Mouse (Mus musculus) lung, postnatal 25 days (tissue): Measurements from ENCODE around the gene Phf24.
A peak's percentile ranks its signal among the peaks of the same experiment; 100 is the strongest.

Experiments
- DNase-seq: peaks from one replicate; pipeline ENCODE4 v3.0.0; 2022; ENCODE audit warnings: low spot score

Gene Phf24

GRCm38 (mm10) chr4:42913391-42913790 lies 3.1 kb upstream of the Phf24 start:
- DNase-seq, result no peak

DNA sequence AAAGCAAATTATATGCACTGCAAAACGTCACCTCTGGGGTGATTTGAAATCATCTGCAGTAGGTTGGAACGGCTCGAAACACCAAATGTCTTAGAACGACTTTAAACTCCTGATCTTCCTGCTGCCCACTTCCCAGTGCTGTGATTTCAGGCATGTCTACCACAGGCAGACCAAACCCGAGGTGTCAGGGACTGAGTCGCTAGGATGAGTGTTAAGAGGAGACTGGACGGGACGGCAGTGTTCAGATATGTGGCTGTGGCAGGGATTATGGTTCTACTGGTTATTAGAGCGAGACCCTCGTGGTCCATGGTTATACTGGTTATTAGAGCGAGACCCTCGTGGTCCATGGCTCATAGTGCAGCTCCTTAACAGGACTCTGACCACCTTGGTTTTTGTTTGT lies 1.1 kb upstream of the Phf24 start:
- DNase-seq, result no peak

DNA sequence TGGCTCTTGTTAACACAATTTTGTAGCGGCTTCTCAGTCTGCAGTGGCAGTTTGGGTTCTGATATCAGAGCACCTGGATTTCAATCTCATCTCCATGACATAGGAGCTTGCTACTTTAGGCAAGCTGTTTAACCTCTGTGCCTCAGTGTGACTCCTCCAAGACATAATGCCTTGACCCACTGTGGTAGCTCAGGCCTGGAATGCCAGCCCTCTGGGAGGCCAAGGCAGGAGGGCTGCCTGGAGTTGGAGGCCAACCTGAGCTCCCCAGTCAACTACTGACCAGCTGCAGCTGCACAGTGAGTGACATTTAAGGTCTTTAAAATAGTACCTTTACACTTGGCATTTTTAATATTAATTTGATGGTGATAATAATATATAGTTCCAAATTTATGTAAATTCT lies 494 bp upstream of the Phf24 start:
- DNase-seq, result no peak

DNA sequence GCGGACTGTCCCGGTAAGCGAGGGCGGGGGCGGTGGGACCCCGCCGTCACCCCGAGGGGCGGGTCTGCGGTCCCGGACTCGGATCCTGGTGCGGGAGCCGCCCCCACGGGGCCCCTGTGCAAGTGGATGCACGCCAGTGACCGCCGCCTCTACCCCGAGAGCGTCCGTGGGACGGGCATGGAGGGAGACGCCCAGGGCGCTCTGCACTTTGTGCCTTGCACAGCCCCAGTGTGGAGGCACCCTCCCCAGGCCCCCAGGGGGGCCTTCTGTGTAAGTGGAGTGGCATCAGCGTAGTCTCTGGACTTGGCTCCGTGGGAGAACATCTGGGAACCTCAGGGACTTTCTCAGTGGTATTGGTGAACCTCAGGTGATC lies 928 bp downstream of the Phf24 start:
- DNase-seq, result no peak

DNA sequence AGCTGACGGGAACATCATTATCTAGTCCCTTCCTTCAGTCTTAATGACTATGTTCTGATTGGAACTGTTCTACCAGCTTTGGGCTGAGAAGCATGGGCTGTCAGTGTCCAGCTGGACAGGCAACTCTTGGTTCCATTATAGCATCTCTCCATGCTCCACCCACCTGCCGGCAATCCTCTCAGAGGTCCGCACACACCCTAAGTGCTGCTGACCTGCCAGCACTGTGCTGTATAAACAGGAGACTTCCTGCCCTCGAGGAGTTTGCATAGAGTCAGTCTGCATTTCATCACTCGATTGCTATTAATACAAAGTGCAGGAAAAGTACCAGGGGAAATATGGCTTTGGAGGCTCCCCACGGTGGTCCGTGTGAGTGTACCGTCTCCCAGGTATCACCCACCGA lies 4.3 kb downstream of the Phf24 start:
- DNase-seq, result peak; percentile 25

GRCm38 (mm10) chr4:42921536-42921935 lies 5.1 kb downstream of the Phf24 start:
- no peak for DNase-seq

DNA sequence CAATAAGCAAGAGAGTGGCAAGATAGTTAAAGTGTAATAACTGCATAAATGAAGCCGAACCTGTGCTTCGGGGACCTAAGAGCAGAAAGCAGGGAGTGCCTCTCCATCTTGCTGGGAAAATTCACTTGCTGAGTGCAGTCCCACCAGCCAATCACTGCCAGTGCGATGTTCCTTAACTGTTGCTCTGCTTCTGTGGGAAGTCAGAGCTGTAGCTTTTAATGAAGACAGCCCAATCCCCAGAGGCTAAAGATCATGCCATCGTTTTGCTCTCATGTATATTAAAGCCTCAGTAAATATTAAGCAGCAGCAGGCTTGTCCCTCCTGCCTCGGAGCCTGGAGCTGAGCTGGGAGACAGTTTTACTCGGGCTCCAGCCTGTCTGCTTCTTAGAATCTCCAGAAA lies 5.6 kb downstream of the Phf24 start:
- DNase-seq, result no peak

GRCm38 (mm10) chr4:42922461-42922860 lies 6.0 kb downstream of the Phf24 start:
- DNase-seq, result no peak

DNA sequence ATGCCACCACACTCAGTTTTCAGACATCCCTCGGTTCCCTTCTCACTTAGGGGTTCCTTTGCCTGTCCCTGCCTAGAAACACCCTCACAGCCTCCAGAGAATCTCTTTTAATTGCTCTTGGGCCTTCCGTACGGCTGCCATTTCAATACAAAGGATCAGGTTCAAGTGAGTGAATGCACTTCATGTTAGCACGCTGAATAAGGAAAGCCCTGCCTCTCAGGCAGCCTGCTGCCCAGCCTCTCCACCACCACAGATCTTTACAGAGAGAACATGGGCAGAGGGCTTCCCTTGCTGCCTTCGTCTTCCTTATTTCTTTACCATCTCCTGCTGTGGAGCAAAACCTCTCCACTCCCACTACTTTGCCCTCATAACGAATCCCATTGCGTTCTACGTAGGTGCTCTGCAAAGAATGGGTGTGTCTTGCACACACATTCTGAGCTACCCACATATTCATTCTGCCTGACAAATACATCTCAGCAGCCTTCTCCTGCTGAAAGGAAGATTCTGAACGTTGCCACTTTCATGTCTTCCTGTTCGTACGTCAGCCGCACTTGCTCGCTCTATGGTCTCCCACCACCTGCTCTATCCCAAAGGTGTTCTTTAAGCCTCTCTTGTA lies 7.7 kb downstream of the Phf24 start:
- DNase-seq, result no peak

DNA sequence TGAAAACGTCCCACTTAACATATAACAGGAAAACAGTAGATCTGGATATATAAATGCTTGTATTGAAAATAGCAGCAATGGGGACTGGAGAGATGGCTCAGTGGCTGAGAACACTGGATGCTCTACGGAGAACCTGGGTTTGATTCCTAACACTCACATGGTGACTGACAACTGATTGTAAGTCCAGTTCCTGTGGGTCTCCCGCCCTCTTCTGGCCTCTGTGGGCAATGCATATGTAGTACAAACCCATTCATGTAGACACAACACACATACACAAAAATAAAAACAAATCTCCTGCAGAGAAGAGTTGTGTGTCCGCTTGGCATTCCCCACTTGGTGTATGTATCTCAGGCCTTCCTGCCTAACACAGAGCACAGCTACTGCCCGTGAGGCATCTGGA lies 11.7 kb downstream of the Phf24 start:
- no peak for DNase-seq

DNA sequence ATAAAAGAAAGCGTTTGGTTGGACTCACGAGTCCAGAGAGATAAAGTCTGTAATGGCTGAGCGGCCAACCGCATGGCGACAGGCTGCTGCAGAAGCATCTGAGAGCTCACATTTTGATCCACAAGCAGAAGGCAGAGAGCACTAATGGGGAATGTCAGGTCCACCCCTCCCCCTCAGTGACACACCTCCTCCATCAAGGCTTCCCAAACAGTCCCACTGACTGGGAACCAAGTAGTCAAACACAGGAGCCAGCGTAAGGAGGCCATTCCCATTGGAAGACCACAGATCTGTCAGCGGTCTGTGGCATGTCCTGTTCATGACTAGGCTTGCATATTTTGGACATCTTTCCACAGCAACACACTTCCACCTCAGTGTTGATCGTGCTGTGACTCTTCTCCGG lies 12.5 kb downstream of the Phf24 start:
- DNase-seq, result no peak

- no peak for DNase-seq
Observed at GRCm38 (mm10) chr4:42932229-42932969, 15.9 kb downstream of the Phf24 start.

GRCm38 (mm10) chr4:42933630-42934029 lies 17.2 kb downstream of the Phf24 start:
- peak; percentile 55 for DNase-seq

GRCm38 (mm10) chr4:42941396-42941795 lies 24.9 kb downstream of the Phf24 start:
- no peak for DNase-seq

GRCm38 (mm10) chr4:42943341-42943740 lies 26.9 kb downstream of the Phf24 start:
- no peak for DNase-seq

GRCm38 (mm10) chr4:42944185-42944584 lies 27.7 kb downstream of the Phf24 start:
- no peak for DNase-seq

DNA sequence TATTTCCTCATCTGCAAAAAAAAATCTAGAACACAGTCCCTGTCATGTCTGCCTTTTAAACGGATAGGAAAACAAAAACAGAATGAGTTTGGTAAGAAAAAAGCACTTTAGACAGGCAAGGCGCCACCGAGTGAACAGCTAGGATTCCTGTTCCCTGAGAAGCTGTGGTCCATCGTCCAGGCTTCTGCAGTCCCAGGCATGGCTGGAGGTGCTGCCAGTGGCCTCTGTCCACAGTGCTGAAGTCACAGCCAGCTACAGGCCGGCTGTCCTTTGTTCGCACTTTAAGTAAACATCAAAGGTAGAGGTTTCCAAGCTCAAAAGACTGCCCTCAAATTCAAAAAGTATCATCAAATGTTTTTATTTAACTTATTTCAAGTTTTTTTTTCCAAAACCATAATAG lies 28.6 kb downstream of the Phf24 start:
- no peak for DNase-seq

DNA sequence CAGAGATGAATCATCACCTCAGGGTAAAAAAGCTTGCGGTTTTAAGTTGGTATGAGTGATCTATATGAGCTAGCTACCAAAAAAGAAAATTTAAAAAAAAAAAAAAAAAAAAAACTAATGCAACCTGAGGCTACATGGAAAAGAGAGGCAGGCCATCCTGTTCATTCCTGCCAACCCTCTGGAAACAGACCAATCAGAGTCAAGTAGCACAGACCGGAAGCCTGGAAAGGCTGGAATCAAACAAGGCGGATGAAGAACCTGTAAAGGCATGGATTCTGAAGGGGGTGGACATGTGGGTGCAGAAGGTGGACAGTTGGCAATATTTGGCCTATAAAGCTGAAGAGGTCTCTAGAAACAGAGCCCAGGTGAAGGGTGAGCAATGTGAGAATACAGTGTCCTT lies 29.0 kb downstream of the Phf24 start:
- no peak for DNase-seq

- peak; percentile 52 for DNase-seq
Observed at GRCm38 (mm10) chr4:42945952-42946351, 29.5 kb downstream of the Phf24 start.

GRCm38 (mm10) chr4:42946733-42947290 lies 30.4 kb downstream of the Phf24 start:
- DNase-seq, result no peak

GRCm38 (mm10) chr4:42948527-42948926 lies 32.1 kb downstream of the Phf24 start:
- no peak for DNase-seq

DNA sequence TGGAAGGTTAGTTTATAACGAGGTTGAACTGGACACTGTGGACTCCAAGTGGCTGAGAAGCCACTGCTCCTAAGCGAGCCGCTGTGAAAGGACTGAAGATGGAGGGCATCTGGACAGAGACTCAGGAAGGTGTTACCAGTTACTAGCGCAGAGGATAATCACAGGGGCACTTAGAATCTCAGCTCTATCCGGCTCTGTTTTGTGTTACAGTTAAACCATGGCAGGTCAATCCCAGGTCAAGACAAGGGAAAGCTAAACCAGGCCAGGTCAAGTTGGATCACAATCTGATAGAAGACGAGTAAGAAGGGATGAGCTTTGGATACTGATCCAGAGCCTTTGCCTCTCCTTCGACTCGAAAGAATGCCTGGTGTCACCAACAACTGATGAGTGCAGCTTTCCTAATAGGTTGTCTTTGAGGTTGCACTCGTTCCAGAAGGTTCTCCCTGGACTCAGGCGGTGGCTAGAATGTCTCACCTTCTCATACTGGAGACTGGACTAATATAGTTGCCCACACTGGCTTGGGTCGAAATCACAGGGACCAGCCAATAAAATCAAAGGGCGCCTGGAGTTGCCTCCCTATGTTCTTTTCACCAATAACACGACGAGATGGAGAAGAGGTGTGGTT lies 32.7 kb downstream of the Phf24 start:
- DNase-seq, result no peak

- DNase-seq, result peak; percentile 99
Observed at GRCm38 (mm10) chr4:42949676-42950051, 33.2 kb downstream of the Phf24 start, which contains the start of gene Dnajb5. Gene Dnajb5, plus strand, starts transcription at chr4:42949814.
